Mouse (Mus musculus) limb, embryonic 14.5 days (tissue): ENCODE data around the gene St8sia4. TPM values are rescaled to one million over a fixed set of nuclear protein-coding genes. Genes with fewer than 3 reads are reported as not detected.
A peak's percentile ranks its signal among the peaks of the same experiment; 100 is the strongest.

Experiments
- ATAC-seq: fragments of 200-750 bp; cut with Nextera tagmentation; 2 replicates; pipeline ENCODE4 v1.8.0; 2017; ENCODE audit warnings: low read depth, moderate number of reproducible peaks, moderate TSS enrichment; ENCODE audit not compliant: low FRiP score
- DNase-seq: peaks from one replicate; pipeline ENCODE4 v3.0.0-alpha.2; 2015; ENCODE audit warnings: low spot score
- H3K27ac ChIP-seq: fragments of 300-500 bp; sonication (generic); replicated peaks from 2 replicates; pipeline ENCODE4 v1.5.1; 2014; ENCODE audit warnings: low read depth, mild to moderate bottlenecking, low read length, moderate library complexity, mixed read lengths
- H3K27me3 ChIP-seq: fragments of 300-500 bp; sonication (generic); 2 replicates; pipeline ENCODE4 v1.6.1; 2014; ENCODE audit warnings: low read length, mixed read lengths; ENCODE audit not compliant: control insufficient read depth, insufficient read depth
- H3K36me3 ChIP-seq: fragments of 300-500 bp; sonication (generic); 2 replicates; pipeline ENCODE4 v1.6.1; 2014; ENCODE audit warnings: mild to moderate bottlenecking, low read length, moderate library complexity, mixed read lengths; ENCODE audit not compliant: control insufficient read depth, insufficient read depth
- H3K4me1 ChIP-seq: fragments of 300-500 bp; sonication (generic); 2 replicates; pipeline ENCODE4 v1.6.1; 2014; ENCODE audit warnings: antibody characterized with exemption, low read length, mixed read lengths; ENCODE audit not compliant: control insufficient read depth, insufficient read depth
- H3K4me2 ChIP-seq: fragments of 300-500 bp; sonication (generic); replicated peaks from 2 replicates; pipeline ENCODE4 v1.6.1; 2014; ENCODE audit warnings: low read depth, mild to moderate bottlenecking, low read length, moderate library complexity; ENCODE audit not compliant: severe bottlenecking
- H3K4me3 ChIP-seq: fragments of 300-500 bp; sonication (generic); replicated peaks from 2 replicates; pipeline ENCODE4 v1.5.1; 2014; ENCODE audit warnings: low read length
- H3K9ac ChIP-seq: fragments of 300-500 bp; sonication (generic); 2 replicates; pipeline ENCODE4 v1.6.1; 2014; ENCODE audit warnings: mild to moderate bottlenecking, low read depth, low read length, moderate library complexity; ENCODE audit not compliant: severe bottlenecking
- H3K9me3 ChIP-seq: fragments of 300-500 bp; sonication (generic); 2 replicates; pipeline ENCODE4 v1.6.1; 2016; ENCODE audit warnings: low read length; ENCODE audit not compliant: control insufficient read depth
- POLR2A ChIP-seq: fragments of 200-500 bp; IDR thresholded peaks from 2 replicates; pipeline ENCODE4 v1.8.0; 2012; ENCODE audit warnings: inconsistent platforms, mild to moderate bottlenecking, moderate library complexity, borderline replicate concordance; ENCODE audit not compliant: insufficient read depth, insufficient read length; ENCODE audit errors: extremely low read depth
- WGBS: fragments of 180-500 bp; shearing (Covaris S2); extraction: QIAGEN DNeasy Blood & Tissue Kit; methylation state at CpG from one replicate; pipeline ENCODE4 v1.1.7; 2014; 5-methylcytosine and 5-hydroxymethylcytosine counted together
- polyA plus RNA-seq, 2 experiments: library from polyadenylated mRNA; depleted of rRNA in 1 of 2; stranded (reverse) in 1 of 2; unstranded in 1 of 2; fragments of >200 nt; fragmentation: Nextera tagmentation in 1 of 2; extraction: Ambion mirVana in 1 of 2; gene quantifications; 2 replicates each; pipeline versions ENCODE4 v1.2.1 to v1.2.3; 2012 to 2014

The St8sia4 gene
- polyA plus RNA-seq, 2 experiments = 2.1 to 5.4 TPM

GRCm38 (mm10) chr1:95591101-95591500 lies 76.3 kb downstream of the St8sia4 start:
- H3K27me3 ChIP-seq = no peaks in the 10 kb centered on the region
- H3K27ac ChIP-seq = no peak overlapping the region
- no peaks in the 10 kb centered on the region for H3K9me3 ChIP-seq
- ATAC-seq (no peak), DNase-seq (no peak)
- TF ChIP-seq POLR2A = no peak
- no peak overlapping the region for H3K4me3 ChIP-seq
- H3K4me2 ChIP-seq = no peak overlapping the region
- 80% methylated on average over 2 of the region's 2 CpGs for WGBS
- no peak overlapping the region for H3K9ac ChIP-seq
- no peaks in the 10 kb centered on the region for H3K36me3 ChIP-seq
- no peaks in the 10 kb centered on the region for H3K4me1 ChIP-seq

DNA sequence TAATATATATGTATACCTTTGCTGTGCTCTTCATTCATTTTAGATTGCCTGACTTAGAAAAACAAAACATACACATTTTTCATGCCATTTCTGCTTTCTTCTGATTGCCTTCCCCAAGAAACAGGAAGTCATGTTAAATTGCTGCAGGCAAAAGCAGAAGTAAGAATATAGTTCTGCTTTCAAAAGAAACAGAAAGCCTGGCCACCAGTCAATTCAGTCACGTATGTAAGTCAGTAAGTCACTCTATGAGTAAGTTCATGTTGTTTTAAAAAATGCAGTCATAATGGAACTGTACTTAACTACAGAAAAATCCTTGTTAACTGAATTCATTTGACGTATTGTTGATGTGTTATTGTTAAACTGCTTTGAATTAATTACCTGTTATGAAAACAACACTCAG lies 77.3 kb downstream of the St8sia4 start:
- TF ChIP-seq POLR2A = no peak
- Histone ChIP-seq H3K4me2 (no peak overlapping the region), H3K27me3 (no peaks in the 10 kb centered on the region), H3K27ac (no peak overlapping the region), H3K4me3 (no peak overlapping the region), H3K36me3 (no peaks in the 10 kb centered on the region), H3K4me1 (no peaks in the 10 kb centered on the region), H3K9me3 (no peaks in the 10 kb centered on the region), H3K9ac (no peak overlapping the region)
- no peak for DNase-seq
- no peak for ATAC-seq
- 67% methylated on average over 2 of the region's 2 CpGs for WGBS

DNA sequence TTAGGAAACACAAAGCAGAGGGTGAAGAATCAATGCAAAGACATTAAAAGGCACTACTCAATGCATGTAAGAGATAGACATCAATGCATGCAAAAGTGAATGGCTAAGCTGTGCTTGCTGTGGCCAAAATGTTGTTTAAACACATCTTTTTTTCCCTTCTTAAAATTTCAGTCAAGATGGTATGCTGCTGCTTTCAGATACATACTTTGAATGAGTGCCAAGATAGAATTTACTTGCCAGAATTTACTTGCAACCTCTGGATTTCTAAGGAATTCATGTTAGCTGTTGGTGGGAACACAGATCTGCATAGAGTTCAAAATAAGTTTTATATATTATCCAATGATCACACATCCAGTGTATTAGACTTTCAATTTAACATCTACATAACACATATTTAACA lies 77.9 kb downstream of the St8sia4 start:
- Histone ChIP-seq H3K9me3 (no peaks in the 10 kb centered on the region), H3K4me1 (no peaks in the 10 kb centered on the region), H3K27ac (no peak overlapping the region), H3K27me3 (no peaks in the 10 kb centered on the region), H3K9ac (no peak overlapping the region), H3K36me3 (no peaks in the 10 kb centered on the region), H3K4me3 (no peak overlapping the region), H3K4me2 (no peak overlapping the region)
- DNase-seq (no peak), ATAC-seq (no peak)
- no peak for TF ChIP-seq POLR2A

DNA sequence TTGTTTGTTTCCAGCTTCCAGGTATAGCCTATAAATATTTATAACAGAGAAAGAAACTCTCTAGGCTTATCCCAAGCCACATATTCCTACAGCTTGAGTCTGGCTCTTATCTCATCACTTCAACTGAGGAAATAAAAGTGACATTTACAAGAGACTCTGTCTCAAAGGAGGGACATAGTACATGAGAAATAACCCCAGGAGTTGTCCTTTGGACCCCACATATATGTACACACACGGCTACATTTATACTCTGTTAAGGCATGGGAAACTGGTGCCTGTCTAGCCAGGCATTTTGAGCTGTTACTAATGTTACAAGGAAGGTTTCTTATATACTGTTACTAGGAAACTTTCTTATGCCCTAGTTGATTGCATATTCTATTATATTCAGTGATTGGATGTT lies 84.1 kb downstream of the St8sia4 start:
- Histone ChIP-seq H3K36me3 (no peaks in the 10 kb centered on the region), H3K4me3 (no peak overlapping the region), H3K27me3 (no peaks in the 10 kb centered on the region), H3K4me1 (no peaks in the 10 kb centered on the region), H3K9ac (no peak overlapping the region), H3K4me2 (no peak overlapping the region), H3K9me3 (no peaks in the 10 kb centered on the region), H3K27ac (no peak overlapping the region)
- WGBS = 39% methylated on average over 1 of the region's 1 CpGs
- ATAC-seq (no peak), DNase-seq (no peak)
- no peak for TF ChIP-seq POLR2A

DNA sequence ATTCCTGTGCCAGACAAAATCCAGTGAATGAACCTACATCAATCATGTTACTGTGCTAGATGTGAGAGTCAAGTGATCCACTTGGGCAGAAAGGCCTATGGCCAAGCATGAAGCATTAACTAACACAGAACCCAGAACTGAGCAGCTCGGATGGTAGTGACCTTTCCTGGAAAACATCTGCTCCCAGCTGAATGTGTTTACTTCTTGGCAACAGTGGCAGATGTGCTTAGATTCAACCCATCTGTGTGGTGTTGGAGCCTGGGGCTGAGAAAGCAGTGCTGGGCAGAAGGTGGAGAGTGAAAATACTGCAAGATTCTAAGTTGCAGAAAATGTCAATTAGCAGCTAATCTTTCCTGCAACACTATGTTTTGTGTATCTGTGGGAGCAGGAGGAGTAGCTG lies 85.1 kb downstream of the St8sia4 start:
- no peak overlapping the region for H3K4me2 ChIP-seq
- no peaks in the 10 kb centered on the region for H3K9me3 ChIP-seq
- DNase-seq (peak; percentile 16), ATAC-seq (no peak; the same call in 1 of the 2 replicates)
- no peaks in the 10 kb centered on the region for H3K4me1 ChIP-seq
- no peak for TF ChIP-seq POLR2A
- H3K36me3 ChIP-seq = no peaks in the 10 kb centered on the region
- no peak overlapping the region for H3K27ac ChIP-seq
- no peak overlapping the region for H3K9ac ChIP-seq
- 12% methylated on average over 1 of the region's 1 CpGs for WGBS
- H3K27me3 ChIP-seq = no peaks in the 10 kb centered on the region
- no peak overlapping the region for H3K4me3 ChIP-seq
